In genomic region chr14:20481211-20481610, GRCm38 (mm10) we compare ENCODE assay signal across 9 mouse cellular contexts. TPM values are rescaled to one million over a fixed set of nuclear protein-coding genes. Genes with fewer than 3 reads are reported as not detected.
A peak's percentile ranks its signal among the peaks of the same experiment; 100 is the strongest.
DNase-seq lines count a peak whose midpoint lies in the region; ATAC-seq and TF ChIP-seq lines count a peak whose summit lies in the region.
"Had no signal": no experiment of that assay in that cellular context is flagged by ENCODE, and none has a peak within 500 bp of the region (broad histone marks: within the 10 kb centered on the region; RNA-seq: fewer than 3 reads in every experiment).

No protein-coding gene starts in this region.

- WGBS in forebrain, embryonic 13.5 days: 19% methylated on average over 5 of the region's 5 CpGs

- peak; percentile 52 for ATAC-seq in erythroblast, adult 5-6 weeks (replicated peaks; ENCODE audit: low FRiP score, poor library complexity, severe bottlenecking)
- peak; percentile 74 for ATAC-seq in megakaryocyte-erythroid progenitor cell, adult 5-6 weeks (replicated peaks; ENCODE audit: low FRiP score, low TSS enrichment, poor library complexity, severe bottlenecking)
- no peak for ATAC-seq in forebrain, embryonic 13.5 days

- no peaks in the 10 kb centered on the region; the same call in 1 of the 2 replicates for H3K27me3 ChIP-seq in forebrain, embryonic 13.5 days
- H3K27me3 ChIP-seq: embryonic facial prominence, embryonic 15.5 days had no signal

- H3K36me3 ChIP-seq in forebrain, embryonic 13.5 days (ENCODE audit: poor library complexity, severe bottlenecking): peaks cover 21% of the 10 kb centered on the region

- no peak overlapping the region for H3K27ac ChIP-seq in gastrocnemius, adult 2 months
- no peak overlapping the region for H3K27ac ChIP-seq in forebrain, embryonic 13.5 days
- H3K27ac ChIP-seq: embryonic facial prominence, embryonic 15.5 days had no signal

- H3K4me1 ChIP-seq in forebrain, embryonic 13.5 days: 0 out of 2 replicates have a peak, but pooled peaks cover 3% of the 10 kb centered on the region

- no peaks in the 10 kb centered on the region for H3K9me3 ChIP-seq in forebrain, embryonic 13.5 days (replicated peaks)
- H3K9me3 ChIP-seq: embryonic facial prominence, embryonic 15.5 days had no signal

- H3K4me2 ChIP-seq in forebrain, embryonic 13.5 days: no peak overlapping the region
- H3K4me2 ChIP-seq: embryonic facial prominence, embryonic 15.5 days had no signal

- intact Hi-C loops in gastrocnemius, adult 2 months (cut with DNase I): loop anchor here (5.0 kb wide), 1 partner anchor 89 kb away; the partner anchor contains the start of gene Mrps16
- intact Hi-C loops in heart, postnatal 10 days (cut with DNase I): no loop called here

- peak; percentile 30 for DNase-seq in gastrocnemius, adult 2 months
- DNase-seq in gastrocnemius, postnatal 25 days: no peak
- DNase-seq in CD4-positive helper T cell, adult 2 months (ENCODE audit: low read depth, low spot score): peak; percentile 36
- no peak for DNase-seq in left cerebral cortex, adult 8-10 months (ENCODE audit: low spot score in 2 of 2)
- no peak for DNase-seq in heart, postnatal 10 days

- no peak overlapping the region for H3K4me3 ChIP-seq in gastrocnemius, adult 2 months
- H3K4me3 ChIP-seq in forebrain, embryonic 13.5 days: no peak overlapping the region
- H3K4me3 ChIP-seq: embryonic facial prominence, embryonic 15.5 days had no signal

- no peak for TF ChIP-seq CTCF in gastrocnemius, adult 2 months (IDR thresholded peaks at IDR 0.05)

- H3K9ac ChIP-seq in forebrain, embryonic 13.5 days: no peak overlapping the region
- H3K9ac ChIP-seq: embryonic facial prominence, embryonic 15.5 days had no signal

RNA-seq across cellular contexts. Expression of gene Anxa7, which starts 1.3 kb away (rescaled TPM):
- 10 to 100 TPM; 38.8 to 66.8 TPM for total RNA-seq in gastrocnemius, adult 2 months (2021)
- 10 to 100 TPM; 22.0 to 27.4 TPM for total RNA-seq in gastrocnemius, postnatal 25 days (2021)
- 107 and 122 TPM in 2 replicates for total RNA-seq in erythroblast, adult 5-6 weeks (2015; ENCODE audit: low replicate concordance)
- 114 and 164 TPM in 2 replicates for total RNA-seq in erythroblast, adult 5-6 weeks (2017; ENCODE audit: low replicate concordance)
- total RNA-seq in megakaryocyte-erythroid progenitor cell, adult 5-6 weeks (2014; fragmentation: Nextera tagmentation): 89.1 and 89.2 TPM in 2 replicates
- total RNA-seq in megakaryocyte-erythroid progenitor cell, adult 5-6 weeks (2017): 72.3 and 79.6 TPM in 2 replicates
- total RNA-seq in left cerebral cortex, adult 8-10 months (2022): 10 to 100 TPM; 70.2 to 86.3 (median 74.8) TPM
- 10 to 100 TPM; 61.5 to 66.1 TPM for total RNA-seq in heart, postnatal 10 days (2021)
- 8.5 and 9.9 TPM in 2 replicates for polyA plus RNA-seq in forebrain, embryonic 13.5 days (2015; fragmentation: Nextera tagmentation; extraction: Ambion mirVana)

RNA-seq across cellular contexts. Expression of gene Mss51, which starts 15.5 kb away (rescaled TPM):
- 100 to 1,000 TPM in 1 of 2 experiments, 10 to 100 TPM in 1; 78.1 to 157 TPM for total RNA-seq in gastrocnemius, adult 2 months (2021)
- 10 to 100 TPM in 1 of 2 experiments, 1 to 10 TPM in 1; 3.2 to 27.2 TPM for total RNA-seq in gastrocnemius, postnatal 25 days (2021)
- 4.6 and 21.7 TPM in 2 replicates for total RNA-seq in erythroblast, adult 5-6 weeks (2015; ENCODE audit: low replicate concordance)
- 8.5 and 13.2 TPM in 2 replicates for total RNA-seq in erythroblast, adult 5-6 weeks (2017; ENCODE audit: low replicate concordance)
- 1.4 and 5.4 TPM in 2 replicates for total RNA-seq in megakaryocyte-erythroid progenitor cell, adult 5-6 weeks (2014; fragmentation: Nextera tagmentation)
- total RNA-seq in megakaryocyte-erythroid progenitor cell, adult 5-6 weeks (2017): 0.80 TPM in 1 of 2 replicates, not detected in the other
- total RNA-seq in left cerebral cortex, adult 8-10 months (2022): 1 to 10 TPM in 2 of 4 experiments, under 1 TPM in 2; 0.59 to 1.8 (median 0.89) TPM
- total RNA-seq in heart, postnatal 10 days (2021): under 1 TPM; 0.60 to 0.69 TPM
- polyA plus RNA-seq in forebrain, embryonic 13.5 days (2015; fragmentation: Nextera tagmentation; extraction: Ambion mirVana): 0.89 and 1.3 TPM in 2 replicates

RNA-seq across cellular contexts. Expression of gene Cfap70, which starts 29.2 kb away (rescaled TPM):
- total RNA-seq in gastrocnemius, adult 2 months (2021): under 1 TPM; 0.05 to 0.33 TPM
- total RNA-seq in gastrocnemius, postnatal 25 days (2021): under 1 TPM; 0.24 to 0.28 TPM
- total RNA-seq in erythroblast, adult 5-6 weeks (2015; ENCODE audit: low replicate concordance): 1.3 TPM in 2 replicates
- total RNA-seq in erythroblast, adult 5-6 weeks (2017; ENCODE audit: low replicate concordance): 0.09 TPM in 1 of 2 replicates, not detected in the other
- not detected in 2 replicates for total RNA-seq in megakaryocyte-erythroid progenitor cell, adult 5-6 weeks (2014; fragmentation: Nextera tagmentation)
- total RNA-seq in megakaryocyte-erythroid progenitor cell, adult 5-6 weeks (2017): not detected in 2 replicates
- total RNA-seq in left cerebral cortex, adult 8-10 months (2022): 1 to 10 TPM; 3.1 to 4.1 (median 3.5) TPM
- total RNA-seq in heart, postnatal 10 days (2021): under 1 TPM in 1 of 2 experiments, not detected in 1; 0.77 TPM
- 0.45 and 1.6 TPM in 2 replicates for polyA plus RNA-seq in forebrain, embryonic 13.5 days (2015; fragmentation: Nextera tagmentation; extraction: Ambion mirVana)

Comparison
In these comparisons a context has a peak if more than half of its experiments do, and no peak if none do; other contexts are left out.
1. DNase-seq: peak in gastrocnemius, adult 2 months (single experiment) and CD4-positive helper T cell, adult 2 months (single experiment); none in gastrocnemius, postnatal 25 days (single experiment), left cerebral cortex, adult 8-10 months (0 of 2) and heart, postnatal 10 days (0 of 2).